Mouse (Mus musculus): Measurements from ENCODE around the gene Mt1. TPM values are rescaled to one million over a fixed set of nuclear protein-coding genes. Genes with fewer than 3 reads are reported as not detected.

Gene Mt1
- polyA plus RNA-seq, 1 experiment from 2014 or later = 57.4 TPM

- peaks cover 26% of the 10 kb centered on the region; the same call in 1 of the 2 replicates for H3K36me3 ChIP-seq (ENCODE audit: insufficient read depth)
- TF ChIP-seq CTCF (IDR thresholded peaks at IDR 0.05; ENCODE audit: low read depth) = no peak
- 79% methylated on average over 7 of the region's 7 CpGs for WGBS
- DNase-seq (no peak), ATAC-seq (ENCODE audit: insufficient read depth) (no peak)
- H3K4me2 ChIP-seq = no peak overlapping the region
- H3K4me3 ChIP-seq (ENCODE audit: low read depth, low read length) = no peak overlapping the region
- no peak overlapping the region for H3K9ac ChIP-seq
- H3K27ac ChIP-seq (ENCODE audit: low read depth) = no peak overlapping the region
- no peaks in the 10 kb centered on the region for H3K27me3 ChIP-seq (ENCODE audit: insufficient read depth, low read length)
- H3K4me1 ChIP-seq (ENCODE audit: insufficient read depth) = no peaks in the 10 kb centered on the region
- H3K9me3 ChIP-seq (ENCODE audit: low read depth, low read length) = no peaks in the 10 kb centered on the region
Measured at GRCm38 (mm10) chr8:94227381-94227939, 48.6 kb downstream of the Mt1 start.

Other genes starting within 250 kb of the Mt1 start
- gene Amfr, start 166.2 kb upstream of the Mt1 start, polyA plus RNA-seq (2014; fragmentation: Nextera tagmentation; extraction: Ambion mirVana) = 53.6 and 54.7 TPM in 2 replicates
- 134 and 140 TPM in 2 replicates for gene Nudt21, start 142.1 kb upstream of the Mt1 start, polyA plus RNA-seq (2014; fragmentation: Nextera tagmentation; extraction: Ambion mirVana)
- gene Ogfod1, start 141.9 kb upstream of the Mt1 start, polyA plus RNA-seq (2014; fragmentation: Nextera tagmentation; extraction: Ambion mirVana) = 14.2 and 17.3 TPM in 2 replicates
- gene Bbs2, start 80.2 kb upstream of the Mt1 start, polyA plus RNA-seq (2014; fragmentation: Nextera tagmentation; extraction: Ambion mirVana) = 10.3 and 12.0 TPM in 2 replicates
- not detected in 2 replicates for gene Mt4, start 41.9 kb upstream of the Mt1 start, polyA plus RNA-seq (2014; fragmentation: Nextera tagmentation; extraction: Ambion mirVana)
- 2.9 TPM in 2 replicates for gene Mt3, start 26.5 kb upstream of the Mt1 start, polyA plus RNA-seq (2014; fragmentation: Nextera tagmentation; extraction: Ambion mirVana)
- gene Mt2, start 6.4 kb upstream of the Mt1 start, polyA plus RNA-seq (2014; fragmentation: Nextera tagmentation; extraction: Ambion mirVana) = 12.3 and 15.2 TPM in 2 replicates
- gene Nup93, start 35.5 kb downstream of the Mt1 start, polyA plus RNA-seq (2014; fragmentation: Nextera tagmentation; extraction: Ambion mirVana) = 118 and 126 TPM in 2 replicates
- gene Slc12a3, start 150.1 kb downstream of the Mt1 start, polyA plus RNA-seq (2014; fragmentation: Nextera tagmentation; extraction: Ambion mirVana) = not detected in 2 replicates
- 97.9 and 111 TPM in 2 replicates for gene Herpud1, start 207.4 kb downstream of the Mt1 start, polyA plus RNA-seq (2014; fragmentation: Nextera tagmentation; extraction: Ambion mirVana)